In the genomic region with DNA sequence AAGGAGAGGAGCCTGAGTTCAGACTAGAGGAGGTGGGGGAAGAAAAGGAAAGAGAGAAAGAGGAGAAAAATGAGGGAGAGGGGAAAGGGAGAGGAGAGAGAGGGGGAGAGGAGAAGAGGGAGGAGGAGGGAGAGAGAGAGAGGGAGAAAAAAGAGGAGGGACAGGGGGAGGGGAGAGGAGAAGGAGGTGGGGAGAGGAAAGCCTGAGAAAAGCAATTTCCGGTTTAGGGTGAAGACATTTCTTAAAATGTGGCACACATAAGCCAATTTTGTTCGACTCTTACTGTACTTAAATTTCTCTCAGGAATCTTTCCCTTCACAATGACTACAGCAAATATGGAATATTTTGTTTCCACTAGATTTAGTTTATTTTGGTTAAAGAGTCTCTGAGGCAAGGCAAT, we compare ENCODE assay signal across 21 mouse cellular contexts. TPM values are rescaled to one million over a fixed set of nuclear protein-coding genes. Genes with fewer than 3 reads are reported as not detected.
A peak's percentile ranks its signal among the peaks of the same experiment; 100 is the strongest.
DNase-seq lines count a peak whose midpoint lies in the region; ATAC-seq and TF ChIP-seq lines count a peak whose summit lies in the region.
"Had no signal": no experiment of that assay in that cellular context is flagged by ENCODE, and none has a peak within 500 bp of the region (broad histone marks: within the 10 kb centered on the region; RNA-seq: fewer than 3 reads in every experiment).

No protein-coding gene starts in this region.

- H3K27ac ChIP-seq in heart, embryonic 10.5 days = peak overlapping the region; percentile 64
- H3K27ac ChIP-seq in lung, embryonic 14.5 days (ENCODE audit: low read depth) = peak overlapping the region; percentile 84
- H3K27ac ChIP-seq in embryonic facial prominence, embryonic 12.5 days = no peak overlapping the region
- H3K27ac ChIP-seq in heart, embryonic 16.5 days (ENCODE audit: low read length) = peak overlapping the region; percentile 43; the same call in 1 of the 2 replicates
- H3K27ac ChIP-seq: hindbrain, embryonic 14.5 days; liver, embryonic 12.5 days; stomach, postnatal 0 days had no signal

- peaks cover 20% of the 10 kb centered on the region for H3K36me3 ChIP-seq in heart, embryonic 10.5 days
- H3K36me3 ChIP-seq in lung, embryonic 14.5 days (ENCODE audit: insufficient read depth) = peaks cover 46% of the 10 kb centered on the region
- peaks cover 10% of the 10 kb centered on the region for H3K36me3 ChIP-seq in embryonic facial prominence, embryonic 12.5 days
- 0 out of 2 replicates have a peak, but pooled peaks cover 6% of the 10 kb centered on the region for H3K36me3 ChIP-seq in heart, embryonic 16.5 days (ENCODE audit: control insufficient read depth, insufficient read depth)
- H3K36me3 ChIP-seq: liver, embryonic 12.5 days had no signal

- H3K4me1 ChIP-seq in heart, embryonic 10.5 days = peaks cover 57% of the 10 kb centered on the region
- peaks cover 17% of the 10 kb centered on the region; the same call in 1 of the 2 replicates for H3K4me1 ChIP-seq in lung, embryonic 14.5 days (ENCODE audit: insufficient read depth)
- peaks cover 61% of the 10 kb centered on the region for H3K4me1 ChIP-seq in embryonic facial prominence, embryonic 12.5 days
- peaks cover 43% of the 10 kb centered on the region for H3K4me1 ChIP-seq in heart, embryonic 16.5 days (ENCODE audit: control insufficient read depth, insufficient read depth, low read length)

- no peak for DNase-seq in heart, embryonic 10.5 days (ENCODE audit: low spot score)
- DNase-seq in heart, postnatal 10 days = no peak
- DNase-seq in lung, embryonic 14.5 days = peak; percentile 60
- no peak for DNase-seq in lung, postnatal 36 days
- no peak for DNase-seq in cerebellum, adult 18-20 months
- no peak for DNase-seq in embryo, embryonic 9.5 days (ENCODE audit: extremely low spot score)
- DNase-seq: adrenal gland, postnatal 36 days; cerebellum, adult 9-11 months; kidney, adult 8-10 months; kidney, postnatal 10 days; midbrain, embryonic 14.5 days; thymus, adult 2 months; thymus, postnatal 4 days had no signal

- no peak for TF ChIP-seq CTCF in lung, embryonic 14.5 days (IDR thresholded peaks at IDR 0.05; ENCODE audit: low read depth)

- intact Hi-C loops in heart, postnatal 10 days (cut with DNase I) = no loop called here

- H3K4me2 ChIP-seq in lung, embryonic 14.5 days = peak overlapping the region; percentile 78
- peak overlapping the region; percentile 25; the same call in 1 of the 2 replicates for H3K4me2 ChIP-seq in embryonic facial prominence, embryonic 12.5 days (replicated peaks)
- peak overlapping the region; percentile 49 for H3K4me2 ChIP-seq in heart, embryonic 16.5 days (ENCODE audit: low read depth, low read length)
- H3K4me2 ChIP-seq: hindbrain, embryonic 14.5 days; liver, embryonic 12.5 days had no signal

- no peaks in the 10 kb centered on the region for H3K27me3 ChIP-seq in heart, embryonic 10.5 days (ENCODE audit: insufficient read depth, poor library complexity, severe bottlenecking)
- no peaks in the 10 kb centered on the region for H3K27me3 ChIP-seq in lung, embryonic 14.5 days (ENCODE audit: insufficient read depth, low read length)
- H3K27me3 ChIP-seq in embryonic facial prominence, embryonic 12.5 days = no peaks in the 10 kb centered on the region
- H3K27me3 ChIP-seq in heart, embryonic 16.5 days (ENCODE audit: control insufficient read depth, insufficient read depth, low read length) = no peaks in the 10 kb centered on the region
- H3K27me3 ChIP-seq: liver, embryonic 12.5 days had no signal

- WGBS in heart, embryonic 10.5 days = 76% methylated on average over 2 of the region's 2 CpGs
- 44% methylated on average over 2 of the region's 2 CpGs for WGBS in lung, embryonic 14.5 days
- 57% methylated on average over 2 of the region's 2 CpGs for WGBS in embryonic facial prominence, embryonic 12.5 days
- 64% methylated on average over 2 of the region's 2 CpGs for WGBS in heart, embryonic 16.5 days

- no peaks in the 10 kb centered on the region for H3K9me3 ChIP-seq in heart, embryonic 10.5 days
- H3K9me3 ChIP-seq in lung, embryonic 14.5 days (ENCODE audit: low read depth, low read length) = no peaks in the 10 kb centered on the region
- H3K9me3 ChIP-seq in embryonic facial prominence, embryonic 12.5 days = no peaks in the 10 kb centered on the region
- H3K9me3 ChIP-seq in heart, embryonic 16.5 days (replicated peaks; ENCODE audit: control insufficient read depth, low read length) = no peaks in the 10 kb centered on the region
- H3K9me3 ChIP-seq: liver, embryonic 12.5 days had no signal

- ATAC-seq in lung, embryonic 14.5 days (ENCODE audit: insufficient read depth) = no peak
- no peak for ATAC-seq in embryonic facial prominence, embryonic 12.5 days (ENCODE audit: insufficient number of reproducible peaks, insufficient read depth, low FRiP score, low TSS enrichment)
- ATAC-seq in heart, embryonic 16.5 days (replicated peaks; ENCODE audit: extremely low read depth, insufficient read depth, low FRiP score) = no peak
- ATAC-seq: forebrain, embryonic 14.5 days; liver, embryonic 12.5 days had no signal

- H3K4me3 ChIP-seq in heart, embryonic 10.5 days = peak overlapping the region; percentile 24; the same call in 1 of the 2 replicates
- H3K4me3 ChIP-seq in lung, embryonic 14.5 days (ENCODE audit: low read depth, low read length) = peak overlapping the region; percentile 73
- H3K4me3 ChIP-seq in embryonic facial prominence, embryonic 12.5 days = no peak overlapping the region
- H3K4me3 ChIP-seq in heart, embryonic 16.5 days (ENCODE audit: low read length) = peak overlapping the region; percentile 33
- H3K4me3 ChIP-seq: liver, embryonic 12.5 days had no signal

- H3K9ac ChIP-seq in lung, embryonic 14.5 days = peak overlapping the region; percentile 50
- H3K9ac ChIP-seq in embryonic facial prominence, embryonic 12.5 days = no peak overlapping the region
- 0 out of 2 replicates have a peak overlapping the region, but pooled peaks have one; percentile 20 for H3K9ac ChIP-seq in heart, embryonic 16.5 days (ENCODE audit: low read length)
- H3K9ac ChIP-seq: hindbrain, embryonic 14.5 days; liver, embryonic 12.5 days had no signal

RNA-seq across cellular contexts. Expression of gene Ednra, which starts 5.3 kb away (rescaled TPM):
- 40.6 and 46.6 TPM in 2 replicates for polyA plus RNA-seq in heart, embryonic 10.5 days (2016; fragmentation: Nextera tagmentation; extraction: Ambion mirVana)
- total RNA-seq in heart, postnatal 10 days (2021) = 10 to 100 TPM; 57.7 to 70.6 TPM
- polyA plus RNA-seq in lung, embryonic 14.5 days (2014; fragmentation: Nextera tagmentation; extraction: Ambion mirVana) = 140 and 147 TPM in 2 replicates
- 48.0 and 51.8 TPM in 2 replicates for polyA plus RNA-seq in embryonic facial prominence, embryonic 12.5 days (2016; fragmentation: Nextera tagmentation; extraction: Ambion mirVana)
- 39.9 and 40.1 TPM in 2 replicates for polyA plus RNA-seq in heart, embryonic 16.5 days (2015; fragmentation: Nextera tagmentation; extraction: Ambion mirVana)
- total RNA-seq: granulocyte monocyte progenitor cell, adult 5-6 weeks; megakaryocyte-erythroid progenitor cell, adult 5-6 weeks had no signal

Comparison
In these comparisons a context has a peak if more than half of its experiments do, and no peak if none do; other contexts are left out.
1. H3K4me2 ChIP-seq: peak in every context shown above with its lines; median percentile 78 in lung, embryonic 14.5 days; 49 in heart, embryonic 16.5 days; 25 in embryonic facial prominence, embryonic 12.5 days.